Mouse (Mus musculus): ENCODE measurements around the gene Tmem101.

DNA sequence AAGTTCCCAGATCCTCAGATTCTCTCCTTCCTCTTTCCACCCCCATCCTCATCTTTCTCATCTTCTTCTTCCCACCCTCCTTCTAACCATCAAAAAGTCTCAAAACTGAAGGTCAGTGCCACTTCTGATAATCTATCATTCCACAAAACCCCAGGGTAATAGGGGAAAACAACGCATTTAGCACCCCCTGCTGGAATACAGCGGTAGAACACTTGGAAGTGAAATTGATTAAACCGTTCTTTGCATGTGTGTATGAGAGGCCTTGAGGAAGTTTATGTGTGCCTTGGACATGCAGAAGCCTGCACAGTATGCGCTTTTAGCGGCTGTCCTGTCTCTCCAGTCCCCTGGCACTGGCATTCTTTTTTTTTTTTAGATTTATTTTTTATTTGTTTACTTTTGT is 15.7 kb downstream of the Tmem101 start:
- TF ChIP-seq CTCF (IDR thresholded peaks at IDR 0.05) (peak; percentile 83), EP300 (IDR thresholded peaks at IDR 0.05) (no peak)

All from lung, postnatal 0 days (tissue).